Mouse (Mus musculus): Measurements from ENCODE around the gene Apbb2. TPM values are rescaled to one million over a fixed set of nuclear protein-coding genes. Genes with fewer than 3 reads are reported as not detected.

The Apbb2 gene
- polyA plus RNA-seq, 1 experiment from 2014 or later, result 39.5 TPM

GRCm38 (mm10) chr5:66596296-66596695 is 22.3 kb downstream of the Apbb2 start:
- Histone ChIP-seq H3K27me3 (ENCODE audit: control insufficient read depth, insufficient read depth, low read length) (no peaks in the 10 kb centered on the region), H3K36me3 (ENCODE audit: control insufficient read depth, insufficient read depth, low read length) (no peaks in the 10 kb centered on the region), H3K4me2 (replicated peaks; ENCODE audit: low read depth, low read length) (no peak overlapping the region), H3K27ac (ENCODE audit: low read length) (no peak overlapping the region), H3K9ac (replicated peaks; ENCODE audit: low read depth, low read length) (no peak overlapping the region), H3K4me3 (ENCODE audit: low read depth, low read length) (no peak overlapping the region), H3K9me3 (ENCODE audit: control insufficient read depth, low read depth, low read length) (no peaks in the 10 kb centered on the region), H3K4me1 (ENCODE audit: control insufficient read depth, insufficient read depth, low read length) (no peaks in the 10 kb centered on the region)
- WGBS, result 53% methylated on average over 3 of the region's 3 CpGs
- ATAC-seq (ENCODE audit: insufficient number of reproducible peaks, insufficient read depth, low FRiP score, low read depth), result no peak

- no peaks in the 10 kb centered on the region for H3K27me3 ChIP-seq (ENCODE audit: control insufficient read depth, insufficient read depth, low read length)
- no peak overlapping the region for H3K4me2 ChIP-seq (replicated peaks; ENCODE audit: low read depth, low read length)
- 83% methylated on average over 14 of the region's 14 CpGs for WGBS
- H3K9ac ChIP-seq (replicated peaks; ENCODE audit: low read depth, low read length), result no peak overlapping the region
- no peak overlapping the region for H3K27ac ChIP-seq (ENCODE audit: low read length)
- ATAC-seq (ENCODE audit: insufficient number of reproducible peaks, insufficient read depth, low FRiP score, low read depth), result no peak
- H3K4me3 ChIP-seq (ENCODE audit: low read depth, low read length), result no peak overlapping the region
- H3K9me3 ChIP-seq (ENCODE audit: control insufficient read depth, low read depth, low read length), result no peaks in the 10 kb centered on the region
- no peaks in the 10 kb centered on the region for H3K36me3 ChIP-seq (ENCODE audit: control insufficient read depth, insufficient read depth, low read length)
- no peaks in the 10 kb centered on the region for H3K4me1 ChIP-seq (ENCODE audit: control insufficient read depth, insufficient read depth, low read length)
These were observed 23.7 kb downstream of the Apbb2 start for GRCm38 (mm10) chr5:66594881-66595280.

DNA sequence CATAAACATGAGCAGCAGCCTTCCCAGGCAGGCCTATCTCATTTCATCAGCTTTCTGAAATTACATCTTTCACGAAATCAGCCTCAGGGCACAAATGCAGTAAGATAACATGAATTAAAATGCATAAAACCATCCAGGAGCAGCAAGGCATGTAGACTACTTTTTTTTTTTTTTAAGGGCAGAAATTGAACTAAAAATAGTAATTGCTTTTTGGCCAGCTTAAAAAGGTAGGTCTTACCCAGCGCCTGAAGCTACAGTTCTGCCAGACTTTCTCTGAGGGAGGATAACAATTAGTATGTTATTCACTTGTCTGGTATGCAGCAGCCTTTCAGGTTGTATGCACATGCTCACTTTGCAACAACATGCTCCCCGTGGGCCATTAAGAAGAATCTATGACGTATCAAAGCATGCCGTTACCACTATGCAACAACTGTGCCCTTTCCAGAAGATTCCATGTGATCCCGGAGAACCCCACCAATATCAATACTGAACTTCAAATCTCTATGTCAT is 32.3 kb downstream of the Apbb2 start:
- Histone ChIP-seq H3K4me1 (ENCODE audit: control insufficient read depth, insufficient read depth, low read length) (no peaks in the 10 kb centered on the region), H3K9me3 (ENCODE audit: control insufficient read depth, low read depth, low read length) (no peaks in the 10 kb centered on the region; the same call in 1 of the 2 replicates)
- no peak for ATAC-seq (ENCODE audit: insufficient number of reproducible peaks, insufficient read depth, low FRiP score, low read depth)

DNA sequence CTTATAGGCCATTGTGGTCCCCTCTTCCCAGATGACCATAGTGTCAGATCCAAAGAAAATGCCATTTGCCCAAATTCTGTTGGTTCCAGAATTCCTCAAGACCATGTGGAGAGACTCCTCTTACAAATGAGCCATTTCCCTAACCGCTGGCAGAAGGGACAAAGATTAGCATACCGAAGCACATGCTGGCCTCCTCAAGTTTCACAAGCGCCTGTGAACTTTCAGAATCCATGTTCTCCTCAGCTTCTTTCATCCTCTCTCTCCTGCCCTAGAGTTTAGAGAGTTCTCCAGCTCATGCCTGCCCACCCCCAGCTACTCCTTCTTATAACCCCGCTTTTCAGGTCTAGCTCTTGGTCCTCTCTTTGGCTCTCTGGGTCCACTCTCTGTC is 35.6 kb downstream of the Apbb2 start:
- Histone ChIP-seq H3K36me3 (ENCODE audit: control insufficient read depth, insufficient read depth, low read length) (no peaks in the 10 kb centered on the region), H3K4me3 (ENCODE audit: low read depth, low read length) (no peak overlapping the region), H3K27me3 (ENCODE audit: control insufficient read depth, insufficient read depth, low read length) (no peaks in the 10 kb centered on the region), H3K9me3 (ENCODE audit: control insufficient read depth, low read depth, low read length) (no peaks in the 10 kb centered on the region; the same call in 1 of the 2 replicates), H3K9ac (replicated peaks; ENCODE audit: low read depth, low read length) (no peak overlapping the region), H3K4me1 (ENCODE audit: control insufficient read depth, insufficient read depth, low read length) (no peaks in the 10 kb centered on the region), H3K27ac (ENCODE audit: low read length) (no peak overlapping the region), H3K4me2 (replicated peaks; ENCODE audit: low read depth, low read length) (no peak overlapping the region)
- WGBS, result 57% methylated on average over 4 of the region's 4 CpGs
- no peak for ATAC-seq (ENCODE audit: insufficient number of reproducible peaks, insufficient read depth, low FRiP score, low read depth)

More for the DNA sequence above, 32.3 kb downstream of the Apbb2 start:
- Histone ChIP-seq H3K27ac (ENCODE audit: low read length) (no peak overlapping the region), H3K4me2 (replicated peaks; ENCODE audit: low read depth, low read length) (no peak overlapping the region), H3K27me3 (ENCODE audit: control insufficient read depth, insufficient read depth, low read length) (no peaks in the 10 kb centered on the region), H3K4me3 (ENCODE audit: low read depth, low read length) (no peak overlapping the region), H3K36me3 (ENCODE audit: control insufficient read depth, insufficient read depth, low read length) (no peaks in the 10 kb centered on the region), H3K9ac (replicated peaks; ENCODE audit: low read depth, low read length) (no peak overlapping the region)
- 80% methylated on average over 6 of the region's 6 CpGs for WGBS

DNA sequence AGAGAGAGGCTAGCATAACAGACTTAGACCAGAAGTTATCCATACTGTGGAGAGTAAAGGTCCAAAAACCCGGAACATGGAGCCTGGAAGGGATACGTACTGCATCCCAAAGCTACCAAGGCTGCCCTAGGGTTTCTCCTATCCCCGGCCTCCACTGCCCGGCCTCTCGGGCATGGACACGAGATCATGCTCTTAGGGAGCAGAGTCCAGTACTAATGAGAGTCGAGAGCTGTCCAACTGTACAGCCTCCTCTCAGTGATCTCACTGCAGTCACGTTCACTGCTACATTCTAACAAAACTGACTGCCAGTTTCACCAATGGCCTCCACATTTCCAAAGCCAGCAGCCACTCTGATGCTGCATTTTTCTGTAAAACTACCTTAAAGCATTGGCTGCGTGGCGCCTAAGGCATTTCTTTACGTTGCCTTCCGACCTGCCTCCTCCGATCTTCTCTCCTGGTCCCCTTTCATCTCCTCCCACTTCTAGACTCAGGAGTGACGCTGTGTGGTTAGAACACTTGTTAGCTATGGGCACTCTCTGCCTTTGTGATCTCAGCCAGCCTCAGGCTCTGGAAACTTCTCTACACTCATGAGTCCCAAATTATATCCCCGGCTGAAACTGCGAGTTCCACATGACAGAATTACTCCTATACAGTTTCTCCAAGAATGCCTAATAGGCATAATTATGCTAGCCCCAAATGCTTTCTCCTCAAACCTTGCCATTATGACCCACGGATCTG is 36.1 kb downstream of the Apbb2 start:
- ATAC-seq (ENCODE audit: insufficient number of reproducible peaks, insufficient read depth, low FRiP score, low read depth), result no peak

GRCm38 (mm10) chr5:66579066-66579465 is 39.5 kb downstream of the Apbb2 start:
- no peak for ATAC-seq (ENCODE audit: insufficient number of reproducible peaks, insufficient read depth, low FRiP score, low read depth)
- Histone ChIP-seq H3K27ac (ENCODE audit: low read length) (no peak overlapping the region), H3K36me3 (ENCODE audit: control insufficient read depth, insufficient read depth, low read length) (no peaks in the 10 kb centered on the region), H3K4me3 (ENCODE audit: low read depth, low read length) (no peak overlapping the region), H3K9ac (replicated peaks; ENCODE audit: low read depth, low read length) (no peak overlapping the region), H3K4me2 (replicated peaks; ENCODE audit: low read depth, low read length) (no peak overlapping the region), H3K9me3 (ENCODE audit: control insufficient read depth, low read depth, low read length) (no peaks in the 10 kb centered on the region), H3K27me3 (ENCODE audit: control insufficient read depth, insufficient read depth, low read length) (no peaks in the 10 kb centered on the region), H3K4me1 (ENCODE audit: control insufficient read depth, insufficient read depth, low read length) (no peaks in the 10 kb centered on the region; the same call in 1 of the 2 replicates)
- WGBS, result 55% methylated on average over 4 of the region's 4 CpGs

More for the DNA sequence above, 36.1 kb downstream of the Apbb2 start:
- Histone ChIP-seq H3K27ac (ENCODE audit: low read length) (no peak overlapping the region), H3K4me2 (replicated peaks; ENCODE audit: low read depth, low read length) (no peak overlapping the region), H3K36me3 (ENCODE audit: control insufficient read depth, insufficient read depth, low read length) (no peaks in the 10 kb centered on the region), H3K9ac (replicated peaks; ENCODE audit: low read depth, low read length) (no peak overlapping the region), H3K4me3 (ENCODE audit: low read depth, low read length) (no peak overlapping the region), H3K27me3 (ENCODE audit: control insufficient read depth, insufficient read depth, low read length) (no peaks in the 10 kb centered on the region), H3K4me1 (ENCODE audit: control insufficient read depth, insufficient read depth, low read length) (no peaks in the 10 kb centered on the region), H3K9me3 (ENCODE audit: control insufficient read depth, low read depth, low read length) (no peaks in the 10 kb centered on the region)
- WGBS, result 87% methylated on average over 17 of the region's 17 CpGs

DNA sequence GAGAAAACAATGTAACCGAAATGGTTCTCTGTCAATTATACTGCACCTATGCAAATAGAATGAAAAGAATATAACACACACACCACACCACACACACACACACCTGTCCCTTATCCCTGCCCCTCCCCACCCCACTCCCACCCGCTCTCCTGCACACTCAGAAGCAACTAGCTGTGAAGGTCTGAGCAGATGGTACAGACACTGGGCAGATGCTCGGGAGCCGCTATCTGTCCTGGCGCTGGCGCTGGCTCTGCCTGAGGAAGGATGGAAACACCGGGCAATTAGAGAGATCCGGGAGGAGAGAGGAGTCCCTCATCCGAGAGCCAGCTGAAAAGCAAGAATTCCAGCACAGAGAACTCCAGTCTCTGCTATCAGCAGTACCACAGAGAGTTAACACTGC is 42.3 kb downstream of the Apbb2 start:
- H3K27ac ChIP-seq (ENCODE audit: low read length), result no peak overlapping the region
- H3K4me1 ChIP-seq (ENCODE audit: control insufficient read depth, insufficient read depth, low read length), result no peaks in the 10 kb centered on the region; the same call in 1 of the 2 replicates
- H3K9ac ChIP-seq (replicated peaks; ENCODE audit: low read depth, low read length), result no peak overlapping the region
- H3K9me3 ChIP-seq (ENCODE audit: control insufficient read depth, low read depth, low read length), result no peaks in the 10 kb centered on the region
- no peak overlapping the region for H3K4me2 ChIP-seq (replicated peaks; ENCODE audit: low read depth, low read length)
- H3K4me3 ChIP-seq (ENCODE audit: low read depth, low read length), result no peak overlapping the region
- WGBS, result 66% methylated on average over 9 of the region's 9 CpGs
- H3K27me3 ChIP-seq (ENCODE audit: control insufficient read depth, insufficient read depth, low read length), result no peaks in the 10 kb centered on the region
- no peaks in the 10 kb centered on the region for H3K36me3 ChIP-seq (ENCODE audit: control insufficient read depth, insufficient read depth, low read length)
- no peak for ATAC-seq (ENCODE audit: insufficient number of reproducible peaks, insufficient read depth, low FRiP score, low read depth)

DNA sequence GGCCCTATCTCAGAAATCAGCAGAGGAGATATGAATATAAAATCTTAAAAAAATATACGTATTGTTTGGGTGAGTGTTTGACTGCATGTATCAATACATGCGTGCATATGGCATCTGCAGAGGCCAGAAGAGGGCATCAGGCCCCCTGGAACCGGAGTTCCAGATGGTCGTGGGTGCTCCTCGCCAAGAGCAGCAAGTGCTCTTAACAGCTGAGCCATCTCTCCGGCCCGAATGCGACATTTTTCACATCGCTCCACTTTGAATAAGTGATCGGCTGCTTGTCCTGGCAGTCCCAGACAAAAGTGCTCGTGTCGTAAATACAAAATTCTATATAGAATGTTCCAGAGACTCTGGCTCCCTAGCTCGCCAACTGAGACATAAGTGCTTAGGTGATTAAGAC is 43.4 kb downstream of the Apbb2 start:
- ATAC-seq (ENCODE audit: insufficient number of reproducible peaks, insufficient read depth, low FRiP score, low read depth), result no peak
- no peaks in the 10 kb centered on the region for H3K36me3 ChIP-seq (ENCODE audit: control insufficient read depth, insufficient read depth, low read length)
- WGBS, result 69% methylated on average over 13 of the region's 13 CpGs
- no peak overlapping the region for H3K4me2 ChIP-seq (replicated peaks; ENCODE audit: low read depth, low read length)
- no peak overlapping the region for H3K9ac ChIP-seq (replicated peaks; ENCODE audit: low read depth, low read length)
- no peaks in the 10 kb centered on the region for H3K27me3 ChIP-seq (ENCODE audit: control insufficient read depth, insufficient read depth, low read length)
- H3K4me1 ChIP-seq (ENCODE audit: control insufficient read depth, insufficient read depth, low read length), result no peaks in the 10 kb centered on the region; the same call in 1 of the 2 replicates
- H3K4me3 ChIP-seq (ENCODE audit: low read depth, low read length), result no peak overlapping the region
- H3K9me3 ChIP-seq (ENCODE audit: control insufficient read depth, low read depth, low read length), result no peaks in the 10 kb centered on the region
- H3K27ac ChIP-seq (ENCODE audit: low read length), result no peak overlapping the region

Data from stomach, embryonic 14.5 days (tissue).